Mouse (Mus musculus) spleen, adult 18-20 months (tissue): Measurements from ENCODE around the gene Cadm1.

Source experiments
- DNase-seq, 2 experiments: peaks; one replicate each; pipeline ENCODE4 v3.0.0; 2022; ENCODE audit warnings: mixed read lengths in 2 of 2

Cadm1 gene

GRCm38 (mm10) chr9:47529602-47530450, at the start of gene Cadm1:
Gene Cadm1, plus strand, starts transcription at chr9:47530173.
- peak; percentile 47 to 52 for DNase-seq

GRCm38 (mm10) chr9:47484506-47484905, 45.5 kb upstream of the Cadm1 start:
- DNase-seq: no peak

GRCm38 (mm10) chr9:47485186-47485585, 44.8 kb upstream of the Cadm1 start:
- no peak for DNase-seq

- DNase-seq: no peak
Observed at GRCm38 (mm10) chr9:47499761-47500160, 30.2 kb upstream of the Cadm1 start.

GRCm38 (mm10) chr9:47505956-47506355, 24.0 kb upstream of the Cadm1 start:
- no peak for DNase-seq

- DNase-seq: no peak
Observed at GRCm38 (mm10) chr9:47506876-47507275, 23.1 kb upstream of the Cadm1 start.

- no peak for DNase-seq
Observed at GRCm38 (mm10) chr9:47508109-47508508, 21.9 kb upstream of the Cadm1 start.

- no peak for DNase-seq
Observed at GRCm38 (mm10) chr9:47512521-47512920, 17.5 kb upstream of the Cadm1 start.

GRCm38 (mm10) chr9:47514318-47514717, 15.7 kb upstream of the Cadm1 start:
- no peak for DNase-seq

GRCm38 (mm10) chr9:47516238-47516637, 13.7 kb upstream of the Cadm1 start:
- no peak for DNase-seq

GRCm38 (mm10) chr9:47527290-47527689, 2.7 kb upstream of the Cadm1 start:
- no peak for DNase-seq

GRCm38 (mm10) chr9:47527741-47528140, 2.2 kb upstream of the Cadm1 start:
- no peak for DNase-seq

GRCm38 (mm10) chr9:47529182-47529581, 791 bp upstream of the Cadm1 start:
- DNase-seq: no peak

GRCm38 (mm10) chr9:47530544-47530921, 560 bp downstream of the Cadm1 start:
- no peak for DNase-seq

- peak in 1 of 2 experiments; percentile 14 for DNase-seq
Observed at GRCm38 (mm10) chr9:47530922-47531850, 1.2 kb downstream of the Cadm1 start.

- DNase-seq: no peak
Observed at GRCm38 (mm10) chr9:47532215-47532865, 2.4 kb downstream of the Cadm1 start.

GRCm38 (mm10) chr9:47533461-47533860, 3.5 kb downstream of the Cadm1 start:
- no peak for DNase-seq

GRCm38 (mm10) chr9:47534573-47535475, 4.9 kb downstream of the Cadm1 start:
- no peak for DNase-seq

GRCm38 (mm10) chr9:47545245-47545644, 15.3 kb downstream of the Cadm1 start:
- DNase-seq: no peak

GRCm38 (mm10) chr9:47545667-47546066, 15.7 kb downstream of the Cadm1 start:
- DNase-seq: no peak

- DNase-seq: no peak
Observed at GRCm38 (mm10) chr9:47548402-47548801, 18.4 kb downstream of the Cadm1 start.

GRCm38 (mm10) chr9:47548916-47549315, 18.9 kb downstream of the Cadm1 start:
- no peak for DNase-seq
